Mouse (Mus musculus) adrenal gland, adult 18-20 months (tissue): Measurements from ENCODE around the gene Zfp523. TPM values are rescaled to one million over a fixed set of nuclear protein-coding genes. Genes with fewer than 3 reads are reported as not detected.

Source experiments
- DNase-seq, 2 experiments: peaks; one replicate each; pipeline ENCODE4 v3.0.0; 2021 to 2022; ENCODE audit warnings: low spot score in 2 of 2
- total RNA-seq, 2 experiments: library from RNA; stranded (reverse); gene quantifications; 1 replicate in 1 of 2; 2 replicates in 1 of 2; pipeline ENCODE4 v1.2.3; 2021

The Zfp523 gene
- total RNA-seq, 2 experiments from 2014 or later: 36.1 to 36.5 TPM

GRCm38 (mm10) chr17:28154970-28155369, 22.0 kb upstream of the Zfp523 start:
- no peak for DNase-seq

GRCm38 (mm10) chr17:28160361-28160760, 16.6 kb upstream of the Zfp523 start:
- no peak for DNase-seq

GRCm38 (mm10) chr17:28161310-28161881, 15.5 kb upstream of the Zfp523 start:
- DNase-seq: no peak

GRCm38 (mm10) chr17:28163666-28164065, 13.3 kb upstream of the Zfp523 start:
- peak; percentile 82 to 83 for DNase-seq

GRCm38 (mm10) chr17:28170460-28171305, 6.2 kb upstream of the Zfp523 start:
- no peak for DNase-seq

GRCm38 (mm10) chr17:28172690-28173089, 4.2 kb upstream of the Zfp523 start:
- DNase-seq: no peak

GRCm38 (mm10) chr17:28177540-28178046, 664 bp downstream of the Zfp523 start:
- DNase-seq: no peak

GRCm38 (mm10) chr17:28180331-28180730, 3.4 kb downstream of the Zfp523 start:
- no peak for DNase-seq

- no peak for DNase-seq
Measured at GRCm38 (mm10) chr17:28180783-28181544, 4.0 kb downstream of the Zfp523 start.

- DNase-seq: no peak
Measured at GRCm38 (mm10) chr17:28184971-28185638, 8.2 kb downstream of the Zfp523 start.

GRCm38 (mm10) chr17:28188313-28188712, 11.4 kb downstream of the Zfp523 start:
- DNase-seq: no peak

- no peak for DNase-seq
Measured at GRCm38 (mm10) chr17:28192754-28193153, 15.8 kb downstream of the Zfp523 start.

GRCm38 (mm10) chr17:28193559-28193958, 16.6 kb downstream of the Zfp523 start:
- no peak for DNase-seq

GRCm38 (mm10) chr17:28195033-28195432, 18.1 kb downstream of the Zfp523 start:
- DNase-seq: no peak

GRCm38 (mm10) chr17:28197646-28198045, 20.7 kb downstream of the Zfp523 start:
- no peak for DNase-seq

- DNase-seq: no peak
Measured at GRCm38 (mm10) chr17:28201982-28202381, 25.1 kb downstream of the Zfp523 start.

GRCm38 (mm10) chr17:28204052-28204720, 27.3 kb downstream of the Zfp523 start:
- peak; percentile 43 to 55 for DNase-seq

- no peak for DNase-seq
Measured at GRCm38 (mm10) chr17:28205443-28205842, 28.5 kb downstream of the Zfp523 start.

GRCm38 (mm10) chr17:28207092-28207491, 30.2 kb downstream of the Zfp523 start:
- DNase-seq: no peak

GRCm38 (mm10) chr17:28207591-28208313, 30.8 kb downstream of the Zfp523 start, which contains the start of gene Def6:
Def6 (plus strand) TSS chr17:28207778.
- peak; percentile 47 to 60 for DNase-seq
